Mouse (Mus musculus) neural tube, embryonic 14.5 days (tissue): ENCODE results near the gene Syde2. TPM values are rescaled to one million over a fixed set of nuclear protein-coding genes. Genes with fewer than 3 reads are reported as not detected.

Source experiments
- ATAC-seq: fragments of 200-750 bp; cut with Nextera tagmentation; 2 replicates; pipeline ENCODE4 v1.8.0; 2017; ENCODE audit warnings: low read depth, mild to moderate bottlenecking, moderate TSS enrichment, moderate library complexity
- H3K27ac ChIP-seq: fragments of 300-500 bp; sonication (generic); 2 replicates; pipeline ENCODE4 v1.5.1; 2014; ENCODE audit warnings: low read depth, mild to moderate bottlenecking, control low read depth, low read length, moderate library complexity, mixed read lengths
- H3K27me3 ChIP-seq: fragments of 300-500 bp; sonication (generic); 2 replicates; pipeline ENCODE4 v1.6.1; 2014; ENCODE audit warnings: low read length; ENCODE audit not compliant: control insufficient read depth, insufficient read depth
- H3K36me3 ChIP-seq: fragments of 300-500 bp; sonication (generic); 2 replicates; pipeline ENCODE4 v1.6.1; 2014; ENCODE audit warnings: low read length, mixed read lengths; ENCODE audit not compliant: control insufficient read depth, insufficient read depth
- H3K4me1 ChIP-seq: fragments of 300-500 bp; sonication (generic); 2 replicates; pipeline ENCODE4 v1.6.1; 2014; ENCODE audit warnings: low read length; ENCODE audit not compliant: control insufficient read depth, insufficient read depth
- H3K4me2 ChIP-seq: fragments of 300-500 bp; sonication (generic); 2 replicates; pipeline ENCODE4 v1.6.1; 2014; ENCODE audit warnings: mild to moderate bottlenecking, low read depth, low read length, control low read depth
- H3K4me3 ChIP-seq: fragments of 300-500 bp; sonication (generic); 2 replicates; pipeline ENCODE4 v1.5.1; 2014; ENCODE audit warnings: low read depth, low read length, control low read depth, mixed read lengths
- H3K9ac ChIP-seq: fragments of 300-500 bp; sonication (generic); replicated peaks from 2 replicates; pipeline ENCODE4 v1.6.1; 2014; ENCODE audit warnings: low read depth, mild to moderate bottlenecking, control low read depth, low read length, mixed read lengths
- H3K9me3 ChIP-seq: fragments of 300-500 bp; sonication (generic); 2 replicates; pipeline ENCODE4 v1.6.1; 2016; ENCODE audit warnings: low read length; ENCODE audit not compliant: control insufficient read depth
- WGBS: fragments of 180-500 bp; shearing (Covaris S2); extraction: QIAGEN DNeasy Blood & Tissue Kit; methylation state at CpG from one replicate; pipeline ENCODE4 v1.1.7; 2014; 5-methylcytosine and 5-hydroxymethylcytosine counted together
- polyA plus RNA-seq: library from polyadenylated mRNA; unstranded; fragments of >200 nt; fragmentation: Nextera tagmentation; extraction: Ambion mirVana; gene quantifications from 2 replicates; pipeline ENCODE4 v1.2.1, GENCODE M21; 2014

The Syde2 gene
- polyA plus RNA-seq, 1 experiment from 2014 or later = 1.1 TPM

DNA sequence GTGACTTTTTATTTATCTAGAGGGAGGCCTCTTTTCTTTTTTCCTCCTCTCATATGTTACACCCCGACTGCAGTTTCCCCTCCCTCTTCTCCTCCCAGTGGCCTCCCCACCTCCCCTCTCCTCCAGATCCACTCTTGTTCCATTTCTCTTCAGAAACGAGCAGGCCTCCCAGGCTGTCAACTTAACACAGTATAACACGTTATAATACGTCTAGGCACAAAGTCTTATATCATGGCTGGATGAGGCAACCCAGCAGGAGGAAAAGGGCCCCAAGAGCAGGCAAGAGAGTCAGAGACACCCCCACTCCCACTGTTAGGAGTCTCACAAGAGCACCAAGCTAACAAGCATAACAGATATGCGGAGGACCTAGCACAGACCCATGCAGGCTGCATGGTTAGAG, 45.3 kb downstream of the Syde2 start:
- Histone ChIP-seq H3K9me3 (no peaks in the 10 kb centered on the region), H3K9ac (no peak overlapping the region), H3K4me2 (no peak overlapping the region), H3K27ac (no peak overlapping the region), H3K36me3 (no peaks in the 10 kb centered on the region), H3K4me3 (no peak overlapping the region), H3K27me3 (no peaks in the 10 kb centered on the region), H3K4me1 (no peaks in the 10 kb centered on the region)
- 88% methylated on average over 5 of the region's 5 CpGs for WGBS
- no peak for ATAC-seq

DNA sequence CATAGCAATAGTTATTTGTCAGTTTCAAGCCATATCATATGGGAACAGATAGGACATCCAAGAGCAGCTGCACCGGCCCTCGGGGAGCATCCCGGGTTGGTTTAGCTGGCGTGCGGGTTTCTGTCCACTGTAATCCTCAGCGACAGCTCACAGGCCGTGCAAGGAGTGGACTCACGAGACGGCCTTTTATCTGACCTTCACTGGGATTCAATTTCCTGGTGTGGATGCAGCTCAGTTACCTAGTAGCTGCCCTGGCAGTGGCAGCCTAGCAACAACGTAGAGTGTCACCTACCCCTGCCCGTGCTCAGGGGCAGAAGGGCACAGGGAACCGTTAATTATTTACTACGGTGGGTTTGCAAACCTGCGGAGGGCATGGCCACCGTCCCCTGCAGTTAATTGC, 50.2 kb downstream of the Syde2 start:
- ATAC-seq = peak; percentile 38; the same call in 1 of the 2 replicates
- Histone ChIP-seq H3K36me3 (no peaks in the 10 kb centered on the region), H3K27me3 (no peaks in the 10 kb centered on the region), H3K4me1 (no peaks in the 10 kb centered on the region), H3K27ac (peak overlapping the region; percentile 10; the same call in 1 of the 2 replicates), H3K4me3 (no peak overlapping the region), H3K9ac (no peak overlapping the region), H3K9me3 (no peaks in the 10 kb centered on the region), H3K4me2 (no peak overlapping the region)
- WGBS = 48% methylated on average over 15 of the region's 15 CpGs

DNA sequence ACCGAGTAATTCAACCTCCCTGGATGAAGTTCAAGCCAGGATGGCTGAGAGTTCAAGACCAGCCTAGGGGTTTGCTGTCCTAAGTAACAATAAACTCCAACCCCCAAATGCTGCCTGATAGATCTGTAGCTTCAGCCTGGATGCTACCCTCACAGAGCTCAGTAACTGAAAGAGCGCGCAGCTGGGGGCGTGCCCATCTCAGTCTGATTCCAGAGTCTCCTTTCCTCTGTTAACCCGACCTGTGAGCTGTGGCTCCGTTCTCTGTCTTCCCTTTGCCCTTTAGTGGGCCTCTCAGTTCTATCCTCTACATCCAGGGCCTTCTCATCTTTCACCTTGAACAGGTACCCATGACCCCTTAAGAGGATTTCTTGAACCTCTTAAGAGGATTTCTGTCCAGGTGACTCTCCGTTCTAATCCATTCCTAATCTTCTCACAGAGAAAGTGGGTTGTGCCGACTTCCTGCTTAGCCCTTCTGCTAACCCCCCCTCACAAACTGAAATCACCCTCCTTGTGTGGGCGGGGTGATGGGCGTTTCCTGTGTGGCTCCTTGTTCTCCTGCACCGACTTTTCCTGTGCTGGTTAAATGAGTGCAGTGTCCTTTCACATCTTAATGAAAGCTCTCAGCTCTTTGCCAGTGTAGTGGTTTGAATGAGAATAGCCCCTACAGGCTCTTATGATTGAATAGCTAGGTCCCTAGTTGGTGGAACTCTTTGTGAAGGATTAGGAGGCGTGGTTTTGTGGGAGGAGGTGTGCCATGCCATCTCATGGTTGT, 51.6 kb downstream of the Syde2 start:
- no peak for ATAC-seq
- Histone ChIP-seq H3K9ac (no peak overlapping the region), H3K36me3 (no peaks in the 10 kb centered on the region), H3K4me2 (no peak overlapping the region), H3K9me3 (no peaks in the 10 kb centered on the region), H3K27ac (no peak overlapping the region), H3K4me1 (no peaks in the 10 kb centered on the region), H3K4me3 (no peak overlapping the region), H3K27me3 (no peaks in the 10 kb centered on the region)
- 77% methylated on average over 12 of the region's 12 CpGs for WGBS

DNA sequence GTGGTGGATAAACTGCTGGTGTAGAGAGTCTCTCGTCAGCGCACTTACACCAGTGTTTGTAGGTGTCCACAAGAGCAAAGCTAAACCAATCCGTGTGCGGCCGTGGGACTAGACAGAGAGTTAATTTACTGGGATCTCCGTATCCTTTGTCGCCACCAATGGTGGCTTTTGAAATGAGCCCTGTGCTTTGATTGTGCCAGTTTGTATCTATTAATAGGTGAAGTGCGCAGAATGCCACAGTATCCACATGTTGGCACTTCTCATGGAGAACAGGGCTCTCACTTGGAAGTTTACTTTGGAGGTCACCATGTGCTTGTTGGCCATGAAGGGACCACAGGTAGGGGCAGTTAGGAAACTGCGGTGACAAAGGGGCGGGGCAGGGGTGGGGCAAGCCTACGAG, 53.7 kb downstream of the Syde2 start:
- Histone ChIP-seq H3K9ac (no peak overlapping the region), H3K9me3 (no peaks in the 10 kb centered on the region), H3K36me3 (no peaks in the 10 kb centered on the region), H3K27me3 (no peaks in the 10 kb centered on the region), H3K4me3 (no peak overlapping the region), H3K27ac (no peak overlapping the region), H3K4me2 (no peak overlapping the region), H3K4me1 (no peaks in the 10 kb centered on the region)
- ATAC-seq = no peak
- WGBS = 92% methylated on average over 11 of the region's 11 CpGs

DNA sequence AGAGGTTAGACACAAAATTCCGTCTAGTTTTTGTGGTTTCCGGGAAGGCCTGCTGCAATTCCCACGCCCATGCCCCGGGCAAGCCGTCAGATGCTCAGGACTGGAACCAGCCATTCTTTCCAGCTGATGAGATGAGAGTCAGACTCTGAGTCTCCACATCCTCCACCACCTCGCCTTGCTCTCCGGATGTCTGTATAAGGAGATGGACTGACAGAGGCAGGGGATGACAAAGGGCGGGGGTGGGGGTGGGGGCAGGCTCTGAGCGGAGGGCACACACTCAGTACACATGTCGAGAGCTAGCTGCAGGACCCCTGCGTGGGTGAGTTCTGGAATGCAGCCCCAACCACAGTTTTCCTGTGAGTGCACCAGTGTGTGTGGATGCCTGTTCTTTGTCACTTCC, 57.3 kb downstream of the Syde2 start:
- no peak overlapping the region for H3K4me2 ChIP-seq
- H3K9ac ChIP-seq = no peak overlapping the region
- no peak overlapping the region for H3K27ac ChIP-seq
- H3K36me3 ChIP-seq = no peaks in the 10 kb centered on the region
- 59% methylated on average over 11 of the region's 11 CpGs for WGBS
- H3K4me3 ChIP-seq = no peak overlapping the region
- no peaks in the 10 kb centered on the region for H3K4me1 ChIP-seq
- H3K27me3 ChIP-seq = no peaks in the 10 kb centered on the region
- ATAC-seq = no peak
- no peaks in the 10 kb centered on the region for H3K9me3 ChIP-seq

DNA sequence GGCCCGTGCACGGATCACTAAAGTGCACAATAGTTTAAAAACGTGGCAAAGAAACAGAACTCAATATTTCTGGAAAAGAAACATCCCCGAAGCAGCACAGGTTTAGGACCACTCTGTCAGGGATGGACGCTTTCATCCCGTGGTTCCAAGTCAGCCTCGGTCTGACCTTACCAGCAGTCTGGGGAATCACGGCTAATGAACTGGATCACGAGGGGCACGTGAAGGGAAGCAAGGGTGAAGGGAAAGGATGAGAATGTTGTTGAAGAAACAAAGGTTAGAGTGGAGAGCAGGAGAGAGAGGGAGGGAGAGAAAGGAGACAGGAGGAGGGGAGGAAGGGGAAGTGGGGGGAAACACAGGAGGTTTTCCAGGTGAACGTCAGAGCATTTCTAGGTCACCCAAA, 58.4 kb downstream of the Syde2 start:
- H3K4me3 ChIP-seq = no peak overlapping the region
- no peaks in the 10 kb centered on the region for H3K9me3 ChIP-seq
- H3K27ac ChIP-seq = no peak overlapping the region
- no peaks in the 10 kb centered on the region for H3K36me3 ChIP-seq
- H3K4me2 ChIP-seq = no peak overlapping the region
- no peak for ATAC-seq
- 84% methylated on average over 11 of the region's 11 CpGs for WGBS
- no peaks in the 10 kb centered on the region for H3K27me3 ChIP-seq
- no peak overlapping the region for H3K9ac ChIP-seq
- no peaks in the 10 kb centered on the region; the same call in 1 of the 2 replicates for H3K4me1 ChIP-seq

DNA sequence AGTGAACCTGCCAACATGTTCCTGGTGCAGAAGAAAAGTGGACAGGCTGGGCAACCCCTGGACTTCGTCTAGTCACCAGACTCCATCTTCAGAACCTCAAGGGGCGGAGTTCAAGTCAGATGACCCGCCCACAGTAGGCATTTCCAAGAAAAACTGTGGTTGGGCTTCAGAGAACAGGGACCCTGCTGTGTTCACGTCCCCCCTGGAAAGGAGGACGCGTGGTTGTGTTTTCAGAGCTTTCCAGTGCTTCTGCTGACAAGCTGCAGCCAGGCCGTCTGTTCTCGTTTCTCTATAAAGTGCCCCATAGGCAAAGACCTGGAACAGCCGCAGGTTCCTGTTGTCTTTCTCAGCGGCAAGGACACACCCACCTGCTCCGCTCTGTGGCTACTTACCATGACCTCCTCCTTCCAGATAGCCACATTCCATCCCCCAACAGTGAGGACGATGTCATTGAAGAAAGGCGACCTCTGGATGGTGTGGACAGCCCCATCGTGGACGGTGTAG, 60.1 kb downstream of the Syde2 start:
- no peak overlapping the region for H3K4me3 ChIP-seq
- no peak overlapping the region for H3K27ac ChIP-seq
- H3K36me3 ChIP-seq = no peaks in the 10 kb centered on the region
- H3K9ac ChIP-seq = no peak overlapping the region
- H3K4me1 ChIP-seq = no peaks in the 10 kb centered on the region; the same call in 1 of the 2 replicates
- H3K4me2 ChIP-seq = no peak overlapping the region
- 31% methylated on average over 15 of the region's 15 CpGs for WGBS
- H3K27me3 ChIP-seq = no peaks in the 10 kb centered on the region
- no peak for ATAC-seq
- H3K9me3 ChIP-seq = no peaks in the 10 kb centered on the region

DNA sequence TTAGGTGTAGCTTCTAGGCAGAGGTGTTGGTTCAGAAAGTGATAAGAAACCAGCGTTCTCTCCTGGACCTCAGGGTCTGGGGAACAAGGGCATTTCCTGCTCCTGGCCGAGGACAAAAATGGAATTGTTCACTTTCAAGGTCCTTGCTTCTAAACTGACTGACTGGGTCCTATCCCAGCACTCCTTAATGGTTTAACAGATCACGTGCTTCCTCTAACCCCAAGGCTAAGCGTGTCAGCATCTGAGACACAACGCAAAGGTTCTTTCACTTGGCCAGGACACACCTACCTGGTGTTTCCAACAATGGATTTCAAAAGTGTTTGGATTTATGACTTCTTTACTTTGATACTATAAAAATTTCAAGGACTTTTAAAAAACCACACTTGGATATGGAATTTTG, 62.3 kb downstream of the Syde2 start:
- no peak overlapping the region for H3K4me3 ChIP-seq
- no peaks in the 10 kb centered on the region for H3K9me3 ChIP-seq
- H3K27me3 ChIP-seq = no peaks in the 10 kb centered on the region
- no peak overlapping the region for H3K27ac ChIP-seq
- H3K4me2 ChIP-seq = no peak overlapping the region
- H3K4me1 ChIP-seq = no peaks in the 10 kb centered on the region; the same call in 1 of the 2 replicates
- H3K36me3 ChIP-seq = no peaks in the 10 kb centered on the region
- 91% methylated on average over 5 of the region's 5 CpGs for WGBS
- ATAC-seq = no peak
- no peak overlapping the region for H3K9ac ChIP-seq

DNA sequence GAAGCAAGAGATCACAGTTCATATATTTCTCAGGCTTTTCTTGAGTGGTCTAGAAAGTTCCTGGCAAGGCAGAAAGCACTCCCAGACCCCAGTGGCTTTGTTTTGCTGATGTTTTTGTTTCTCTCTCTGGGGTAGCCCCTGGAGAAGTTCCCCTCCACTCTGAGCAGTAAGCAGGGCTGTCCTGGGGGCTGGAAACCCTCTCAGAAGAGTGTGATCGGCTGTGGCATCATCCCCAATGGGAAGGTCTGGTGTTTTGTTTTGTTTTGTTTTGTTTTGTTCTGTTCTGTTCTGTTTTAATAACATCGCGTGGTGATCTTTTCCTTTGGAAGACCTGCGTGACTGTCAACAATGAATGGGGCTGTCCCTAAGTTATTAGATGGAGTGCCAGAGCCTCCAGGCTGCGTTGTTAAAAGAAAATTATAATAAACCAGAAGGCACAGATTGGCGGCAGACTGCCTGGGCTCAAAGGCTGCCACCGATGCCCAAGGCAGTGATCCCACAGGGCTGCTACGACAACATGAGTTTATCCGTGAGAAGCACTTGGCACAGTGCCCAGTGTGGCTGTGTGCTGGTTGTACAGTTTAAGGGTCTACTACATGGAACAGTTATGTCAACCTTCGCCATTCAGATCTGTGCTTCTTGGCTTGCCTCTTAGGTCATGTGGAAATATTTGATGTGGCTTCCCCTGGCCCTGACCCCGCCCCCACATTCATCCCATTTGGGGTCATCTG, 63.8 kb downstream of the Syde2 start:
- Histone ChIP-seq H3K36me3 (no peaks in the 10 kb centered on the region), H3K27me3 (no peaks in the 10 kb centered on the region), H3K4me2 (no peak overlapping the region), H3K27ac (no peak overlapping the region), H3K9me3 (no peaks in the 10 kb centered on the region), H3K4me1 (no peaks in the 10 kb centered on the region; the same call in 1 of the 2 replicates), H3K9ac (no peak overlapping the region), H3K4me3 (no peak overlapping the region)
- 28% methylated on average over 11 of the region's 11 CpGs for WGBS
- peak; percentile 92 for ATAC-seq
